Mouse (Mus musculus) embryo, embryonic 10 days (tissue): Measurements from ENCODE around the gene Gm9913.
A peak's percentile ranks its signal among the peaks of the same experiment; 100 is the strongest.

Source experiments
- DNase-seq: peaks from one replicate; pipeline ENCODE4 v3.0.0-alpha.2; 2015; ENCODE audit warnings: low spot score

The Gm9913 gene

GRCm38 (mm10) chr2:125496696-125497095 is 8.2 kb upstream of the Gm9913 start:
- no peak for DNase-seq

DNA sequence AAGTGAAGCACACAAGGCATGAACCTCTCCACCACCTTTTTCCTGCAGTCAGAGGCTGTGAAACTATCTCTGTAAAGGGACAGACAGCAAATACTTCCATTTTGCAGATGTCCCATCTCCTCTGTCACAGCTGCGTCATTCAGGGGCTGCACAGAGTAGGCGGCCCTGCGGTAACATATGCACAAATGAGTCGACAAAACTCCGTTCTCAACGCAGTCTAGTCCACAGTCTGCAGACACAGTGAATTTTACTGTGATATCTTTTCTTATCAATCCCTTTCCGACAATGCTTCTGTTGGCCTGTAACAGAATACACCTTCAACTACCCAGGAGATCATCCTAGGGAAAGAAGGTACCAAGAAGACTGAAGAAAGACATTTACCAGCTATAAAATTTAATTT is 6.7 kb upstream of the Gm9913 start:
- DNase-seq, result no peak

GRCm38 (mm10) chr2:125501526-125501925 is 3.4 kb upstream of the Gm9913 start:
- DNase-seq, result no peak

GRCm38 (mm10) chr2:125505746-125506315 is 942 bp downstream of the Gm9913 start:
- peak; percentile 69 for DNase-seq

DNA sequence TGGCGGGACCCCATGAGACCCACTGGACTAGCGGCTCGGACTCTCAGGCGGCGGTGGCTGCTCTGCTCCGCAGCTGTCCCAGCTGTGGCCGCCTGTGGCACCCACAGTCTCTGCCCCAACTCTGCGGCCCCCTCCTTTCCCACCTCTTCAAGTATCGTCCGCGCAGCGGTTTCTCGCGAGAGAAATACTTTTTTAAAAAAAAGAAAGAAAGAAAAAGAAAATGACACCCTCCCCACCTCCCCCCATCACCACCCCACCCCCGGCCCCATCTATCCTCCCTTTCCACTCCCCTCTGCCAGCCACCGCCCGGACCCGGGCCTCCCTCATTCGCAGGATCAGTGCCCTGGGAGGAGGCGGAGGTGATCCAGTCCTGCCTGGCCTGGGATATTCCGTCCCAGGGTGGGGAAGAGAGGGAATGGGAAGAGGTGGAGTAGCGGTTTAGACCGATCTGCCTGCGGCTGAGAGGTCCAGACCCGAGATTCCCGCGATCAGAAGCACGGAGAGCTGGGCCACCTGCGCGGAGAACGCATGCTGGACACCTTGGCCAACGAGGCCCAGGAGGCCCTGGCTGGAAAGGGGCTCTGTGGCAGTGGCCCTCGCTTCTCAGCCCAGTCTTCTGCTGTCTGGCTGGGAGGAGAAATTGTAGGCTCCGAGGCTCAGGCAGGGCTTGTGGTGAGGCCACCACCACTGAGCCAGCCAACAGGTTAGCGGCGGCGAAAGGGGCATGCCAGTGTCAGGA is 1.6 kb downstream of the Gm9913 start:
- DNase-seq, result peak; percentile 69

GRCm38 (mm10) chr2:125507893-125508292 is 3.0 kb downstream of the Gm9913 start, which contains the start of gene Fbn1:
TSS of gene Fbn1 (minus strand) at chr2:125507993.
- no peak for DNase-seq

GRCm38 (mm10) chr2:125508381-125508780 is 3.5 kb downstream of the Gm9913 start:
- no peak for DNase-seq

GRCm38 (mm10) chr2:125510752-125511151 is 5.9 kb downstream of the Gm9913 start:
- DNase-seq, result no peak

GRCm38 (mm10) chr2:125511898-125512297 is 7.0 kb downstream of the Gm9913 start:
- DNase-seq, result no peak

- no peak for DNase-seq
These were observed 7.7 kb downstream of the Gm9913 start for GRCm38 (mm10) chr2:125512544-125512943.

- DNase-seq, result no peak
These were observed 9.5 kb downstream of the Gm9913 start for GRCm38 (mm10) chr2:125514391-125514790.

- no peak for DNase-seq
These were observed 10.6 kb downstream of the Gm9913 start for GRCm38 (mm10) chr2:125515291-125516057.

GRCm38 (mm10) chr2:125516594-125516993 is 11.7 kb downstream of the Gm9913 start:
- DNase-seq, result peak; percentile 78

DNA sequence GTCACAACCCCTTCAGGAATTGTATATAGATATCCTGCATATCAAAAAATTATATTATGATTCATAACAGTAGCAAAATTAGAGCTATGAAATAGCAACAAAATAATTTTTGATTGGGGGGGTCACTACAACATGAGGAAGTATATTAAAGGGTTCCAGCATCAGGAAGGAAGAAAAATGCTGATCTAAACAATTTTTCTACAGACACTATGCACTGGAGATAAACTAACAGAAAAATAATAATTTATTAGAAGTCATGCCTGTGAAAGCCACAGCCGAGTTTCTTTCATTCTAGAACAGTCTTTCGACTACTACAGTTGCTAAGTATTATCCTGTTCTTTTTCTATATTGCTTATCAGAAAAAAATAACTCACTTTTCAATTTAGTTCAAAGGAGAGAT is 20.6 kb downstream of the Gm9913 start:
- DNase-seq, result no peak

DNA sequence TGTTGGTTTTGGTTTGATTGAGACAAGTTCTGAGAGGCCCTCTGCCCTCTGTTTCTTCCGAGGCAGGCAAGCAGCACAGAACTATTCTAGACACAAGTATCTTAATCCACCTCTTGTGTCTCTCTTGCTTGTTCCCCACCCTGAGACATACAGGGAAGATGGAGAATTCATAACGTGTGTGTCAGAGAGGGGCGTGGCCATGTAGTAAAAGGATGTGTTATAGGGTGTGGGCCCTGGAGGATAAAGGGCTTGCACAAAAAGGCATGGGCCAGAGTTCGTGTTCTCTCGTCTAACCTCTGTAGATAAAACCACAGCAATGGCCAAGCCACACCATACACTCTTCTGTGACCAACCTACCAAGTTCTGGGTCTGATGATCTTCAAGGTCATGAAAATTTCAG is 21.7 kb downstream of the Gm9913 start:
- DNase-seq, result no peak

DNA sequence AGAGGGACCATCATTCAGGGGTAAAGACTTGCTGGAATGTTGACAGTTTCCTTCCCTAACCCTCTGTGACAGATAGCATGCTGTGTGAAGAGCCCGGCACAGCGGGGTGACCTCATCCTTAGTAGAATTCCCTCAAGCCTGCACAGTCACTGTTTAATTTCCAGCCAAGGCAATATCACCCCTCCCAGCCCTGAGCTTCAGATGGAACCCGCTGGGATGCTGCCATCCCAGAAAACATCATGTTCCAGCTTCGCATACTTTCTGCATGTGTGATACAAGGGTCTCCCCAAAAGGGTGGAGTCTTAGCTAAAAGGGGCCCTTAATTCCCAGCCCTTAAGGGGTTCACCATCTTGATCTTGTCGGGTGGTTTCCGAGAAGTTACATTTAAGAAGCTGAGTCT is 25.8 kb downstream of the Gm9913 start:
- DNase-seq, result no peak

DNA sequence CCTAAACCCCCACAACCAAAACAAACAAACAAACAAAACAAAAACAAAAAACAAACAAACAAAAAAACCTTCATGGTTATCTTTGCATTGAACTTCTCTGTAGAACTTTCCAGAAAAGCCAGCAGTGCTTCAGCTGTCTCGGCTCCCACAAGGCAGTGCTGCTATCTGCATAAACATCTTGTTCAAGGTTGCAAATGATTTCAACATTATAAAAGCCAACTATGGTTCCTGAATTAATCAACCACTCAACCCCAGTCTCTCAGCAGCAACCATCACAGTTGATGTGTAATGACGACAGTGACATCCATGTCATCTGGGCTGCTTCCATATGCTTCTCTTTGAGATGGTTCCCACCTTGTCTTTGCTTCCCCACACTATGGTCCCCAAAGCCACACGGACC is 34.8 kb downstream of the Gm9913 start:
- no peak for DNase-seq

DNA sequence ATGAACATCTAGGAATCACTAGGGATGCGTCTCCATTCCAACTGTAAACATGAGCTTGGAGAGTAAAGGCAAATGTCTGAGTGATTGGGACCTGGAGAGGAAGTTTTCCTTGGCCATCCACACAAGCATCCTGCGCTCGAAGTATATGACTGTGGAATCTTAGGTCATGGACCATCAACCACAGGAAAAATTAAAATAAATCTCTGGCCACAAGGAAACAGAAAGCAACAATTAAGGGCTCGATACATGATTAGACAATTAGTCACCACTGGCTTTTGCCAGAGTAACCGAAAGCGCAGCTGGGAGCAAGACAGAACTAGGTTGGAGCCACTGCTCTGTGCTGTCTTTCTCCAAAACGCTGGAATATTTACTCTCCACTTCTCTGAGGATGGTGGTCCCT is 35.7 kb downstream of the Gm9913 start:
- no peak for DNase-seq

DNA sequence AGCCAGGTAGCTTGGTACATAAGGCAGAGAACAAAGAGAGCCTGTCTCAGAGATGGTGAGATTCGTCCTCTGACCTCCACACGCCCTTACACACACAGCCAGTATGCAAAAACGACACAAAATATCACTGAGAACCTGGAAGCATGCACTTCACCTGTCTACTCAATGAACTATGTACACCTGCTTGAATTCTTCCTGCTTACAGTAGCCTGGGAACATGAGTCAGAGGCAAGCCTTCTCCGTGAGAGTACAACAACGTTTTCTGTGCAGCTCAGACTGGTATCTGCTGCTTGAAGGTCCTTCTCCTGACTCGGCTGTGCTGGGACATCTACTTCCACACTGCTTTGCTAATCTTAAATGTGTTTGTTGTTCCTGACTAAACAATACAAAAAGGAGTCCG is 36.6 kb downstream of the Gm9913 start:
- DNase-seq, result no peak

GRCm38 (mm10) chr2:125543646-125544045 is 38.8 kb downstream of the Gm9913 start:
- no peak for DNase-seq

DNA sequence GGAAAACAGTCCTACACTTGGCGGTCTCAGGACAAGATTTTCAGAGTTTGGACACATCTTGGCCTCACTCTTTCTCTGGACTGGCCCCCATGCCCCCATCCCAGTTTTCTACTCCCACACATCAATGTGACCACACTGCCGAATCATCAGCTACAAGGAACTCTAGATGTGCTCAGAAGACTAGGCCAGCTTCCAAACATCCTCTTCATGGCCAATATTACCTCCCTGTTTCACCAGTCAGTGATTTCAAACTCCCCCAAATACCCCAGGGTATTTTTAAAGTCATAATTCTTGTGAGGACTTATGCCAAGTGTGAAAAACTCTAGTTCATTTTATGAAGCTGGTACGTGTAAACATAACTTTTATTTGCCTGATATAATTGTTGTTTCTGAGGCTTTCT is 40.1 kb downstream of the Gm9913 start:
- DNase-seq, result no peak

DNA sequence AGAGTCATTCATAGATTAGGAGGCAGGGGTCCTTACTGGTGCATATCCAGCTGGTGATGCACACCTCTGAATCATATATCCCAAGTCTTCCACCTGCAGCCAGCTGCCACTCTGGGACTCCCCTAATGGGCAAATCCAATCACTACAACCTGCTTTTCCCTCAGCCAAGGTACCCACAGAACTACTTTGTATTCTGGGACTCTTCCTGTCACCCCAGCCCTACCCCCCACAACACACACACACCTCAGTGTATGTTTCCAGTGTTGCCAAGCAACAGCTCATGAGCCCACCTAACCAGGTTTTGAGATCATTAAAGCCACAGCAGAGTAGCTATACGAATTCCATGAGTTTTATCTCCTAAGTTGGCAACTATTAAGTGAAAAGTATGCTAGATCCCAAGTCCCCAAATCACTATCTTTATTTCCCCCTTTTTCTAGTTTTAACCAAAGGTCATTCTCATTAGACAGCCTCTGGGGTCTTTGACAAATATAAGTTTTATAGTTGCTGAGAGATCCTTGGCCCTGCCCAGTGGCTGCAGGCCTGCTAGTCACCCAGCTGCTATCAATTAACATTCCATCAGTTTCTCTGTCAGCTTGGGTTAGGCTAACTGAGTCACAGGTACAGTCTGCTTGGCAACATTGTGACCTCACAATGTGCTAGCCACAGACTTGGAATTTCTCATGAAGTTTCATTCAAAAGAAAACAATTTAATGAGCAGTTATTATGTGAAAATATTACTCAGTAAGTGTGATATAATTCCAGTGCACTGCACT is 44.1 kb downstream of the Gm9913 start:
- DNase-seq, result peak; percentile 51
